Mouse (Mus musculus) heart, embryonic 11.5 days (tissue): ENCODE measurements around the gene Col19a1. TPM values are rescaled to one million over a fixed set of nuclear protein-coding genes. Genes with fewer than 3 reads are reported as not detected.

Experiments
- ATAC-seq: fragments of 200-750 bp; cut with Nextera tagmentation; replicated peaks from 2 replicates; pipeline ENCODE4 v1.8.0; 2017; ENCODE audit warnings: moderate library complexity; ENCODE audit not compliant: insufficient number of reproducible peaks, low FRiP score, low TSS enrichment
- H3K27ac ChIP-seq: fragments of 300-500 bp; sonication (generic); 2 replicates; pipeline ENCODE4 v1.5.1; 2014; ENCODE audit warnings: mild to moderate bottlenecking, low read depth, low read length
- H3K27me3 ChIP-seq: fragments of 300-500 bp; sonication (generic); 2 replicates; pipeline ENCODE4 v1.6.1; 2014; ENCODE audit warnings: mild to moderate bottlenecking, low read length, mixed read lengths; ENCODE audit not compliant: control insufficient read depth, insufficient read depth
- H3K36me3 ChIP-seq: fragments of 300-500 bp; sonication (generic); 2 replicates; pipeline ENCODE4 v1.6.1; 2014; ENCODE audit warnings: mild to moderate bottlenecking, low read length, moderate library complexity, mixed read lengths; ENCODE audit not compliant: control insufficient read depth, insufficient read depth
- H3K4me1 ChIP-seq: fragments of 300-500 bp; sonication (generic); 2 replicates; pipeline ENCODE4 v1.6.1; 2014; ENCODE audit warnings: low read length; ENCODE audit not compliant: control insufficient read depth, insufficient read depth
- H3K4me2 ChIP-seq: fragments of 300-500 bp; sonication (generic); 2 replicates; pipeline ENCODE4 v1.6.1; 2014; ENCODE audit warnings: mild to moderate bottlenecking, moderate library complexity
- H3K4me3 ChIP-seq: fragments of 300-500 bp; sonication (generic); 2 replicates; pipeline ENCODE4 v1.5.1; 2014; ENCODE audit warnings: low read depth, low read length
- H3K9ac ChIP-seq: fragments of 300-500 bp; sonication (generic); 2 replicates; pipeline ENCODE4 v1.6.1; 2014; ENCODE audit warnings: mild to moderate bottlenecking, low read depth, low read length, moderate library complexity
- H3K9me3 ChIP-seq: fragments of 300-500 bp; sonication (generic); replicated peaks from 2 replicates; pipeline ENCODE4 v1.6.1; 2016; ENCODE audit warnings: low read length; ENCODE audit not compliant: control insufficient read depth
- WGBS: fragments of 180-500 bp; shearing (Covaris S2); extraction: QIAGEN DNeasy Blood & Tissue Kit; methylation state at CpG from one replicate; pipeline ENCODE4 v1.1.7; 2014; ENCODE audit not compliant: insufficient replicate concordance; 5-methylcytosine and 5-hydroxymethylcytosine counted together
- polyA plus RNA-seq: library from polyadenylated mRNA; unstranded; fragments of >200 nt; fragmentation: Nextera tagmentation; extraction: Ambion mirVana; gene quantifications from 2 replicates; pipeline ENCODE4 v1.2.1, GENCODE M21; 2014

Gene Col19a1
- polyA plus RNA-seq, 1 experiment from 2014 or later = 0.06 TPM

- no peak overlapping the region for H3K9ac ChIP-seq
- H3K4me2 ChIP-seq = no peak overlapping the region
- H3K36me3 ChIP-seq = no peaks in the 10 kb centered on the region
- no peaks in the 10 kb centered on the region for H3K9me3 ChIP-seq
- WGBS = 74% methylated on average over 7 of the region's 7 CpGs
- no peak overlapping the region for H3K4me3 ChIP-seq
- no peak; the same call in 1 of the 2 replicates for ATAC-seq
- H3K27me3 ChIP-seq = no peaks in the 10 kb centered on the region
- H3K4me1 ChIP-seq = no peaks in the 10 kb centered on the region
- H3K27ac ChIP-seq = no peak overlapping the region
Measured at GRCm38 (mm10) chr1:24452159-24452558, 135.1 kb downstream of the Col19a1 start.

- H3K9ac ChIP-seq = no peak overlapping the region
- ATAC-seq = no peak
- H3K9me3 ChIP-seq = no peaks in the 10 kb centered on the region
- H3K4me3 ChIP-seq = no peak overlapping the region
- H3K4me2 ChIP-seq = no peak overlapping the region
- H3K36me3 ChIP-seq = no peaks in the 10 kb centered on the region
- H3K27me3 ChIP-seq = no peaks in the 10 kb centered on the region
- no peak overlapping the region for H3K27ac ChIP-seq
- H3K4me1 ChIP-seq = no peaks in the 10 kb centered on the region
Measured at GRCm38 (mm10) chr1:24437425-24437824, 149.8 kb downstream of the Col19a1 start.

- H3K4me2 ChIP-seq = no peak overlapping the region
- H3K27me3 ChIP-seq = no peaks in the 10 kb centered on the region
- no peak overlapping the region for H3K4me3 ChIP-seq
- H3K9me3 ChIP-seq = no peaks in the 10 kb centered on the region
- no peak for ATAC-seq
- no peak overlapping the region for H3K27ac ChIP-seq
- H3K36me3 ChIP-seq = no peaks in the 10 kb centered on the region
- no peaks in the 10 kb centered on the region for H3K4me1 ChIP-seq
- H3K9ac ChIP-seq = no peak overlapping the region
- 87% methylated on average over 5 of the region's 5 CpGs for WGBS
Measured at GRCm38 (mm10) chr1:24428306-24428705, 159.0 kb downstream of the Col19a1 start.

- no peak overlapping the region for H3K27ac ChIP-seq
- no peak for ATAC-seq
- no peaks in the 10 kb centered on the region for H3K27me3 ChIP-seq
- no peak overlapping the region for H3K4me3 ChIP-seq
- no peak overlapping the region for H3K4me2 ChIP-seq
- no peaks in the 10 kb centered on the region for H3K9me3 ChIP-seq
- H3K9ac ChIP-seq = no peak overlapping the region
- no peaks in the 10 kb centered on the region for H3K4me1 ChIP-seq
- WGBS = 26% methylated on average over 8 of the region's 8 CpGs
- no peaks in the 10 kb centered on the region for H3K36me3 ChIP-seq
Measured at GRCm38 (mm10) chr1:24378125-24378821, 209.0 kb downstream of the Col19a1 start.

GRCm38 (mm10) chr1:24374902-24375301 lies 212.4 kb downstream of the Col19a1 start:
- Histone ChIP-seq H3K27ac (no peak overlapping the region), H3K4me3 (no peak overlapping the region), H3K9ac (no peak overlapping the region), H3K4me1 (no peaks in the 10 kb centered on the region), H3K27me3 (no peaks in the 10 kb centered on the region), H3K4me2 (no peak overlapping the region), H3K36me3 (no peaks in the 10 kb centered on the region), H3K9me3 (no peaks in the 10 kb centered on the region)
- no peak for ATAC-seq
- WGBS = 35% methylated on average over 2 of the region's 2 CpGs

- ATAC-seq = no peak
- Histone ChIP-seq H3K9me3 (no peaks in the 10 kb centered on the region), H3K27me3 (no peaks in the 10 kb centered on the region), H3K27ac (no peak overlapping the region), H3K36me3 (no peaks in the 10 kb centered on the region), H3K4me1 (no peaks in the 10 kb centered on the region), H3K9ac (no peak overlapping the region), H3K4me2 (no peak overlapping the region), H3K4me3 (no peak overlapping the region)
- 78% methylated on average over 3 of the region's 3 CpGs for WGBS
Measured at GRCm38 (mm10) chr1:24373671-24374070, 213.6 kb downstream of the Col19a1 start.

GRCm38 (mm10) chr1:24372471-24373258 lies 214.6 kb downstream of the Col19a1 start:
- Histone ChIP-seq H3K27ac (no peak overlapping the region), H3K27me3 (no peaks in the 10 kb centered on the region), H3K9me3 (no peaks in the 10 kb centered on the region), H3K4me3 (no peak overlapping the region), H3K9ac (no peak overlapping the region), H3K36me3 (no peaks in the 10 kb centered on the region), H3K4me2 (no peak overlapping the region), H3K4me1 (no peaks in the 10 kb centered on the region)
- 78% methylated on average over 4 of the region's 4 CpGs for WGBS
- ATAC-seq = no peak

- no peak overlapping the region for H3K27ac ChIP-seq
- H3K9ac ChIP-seq = no peak overlapping the region
- H3K9me3 ChIP-seq = no peaks in the 10 kb centered on the region
- no peaks in the 10 kb centered on the region for H3K36me3 ChIP-seq
- H3K4me1 ChIP-seq = no peaks in the 10 kb centered on the region
- 48% methylated on average over 19 of the region's 19 CpGs for WGBS
- ATAC-seq = no peak
- no peak overlapping the region for H3K4me3 ChIP-seq
- no peak overlapping the region for H3K4me2 ChIP-seq
- no peaks in the 10 kb centered on the region for H3K27me3 ChIP-seq
Measured at GRCm38 (mm10) chr1:24367570-24368517, 219.4 kb downstream of the Col19a1 start.
